ENCODE assay signal across 27 mouse cellular contexts in the genomic region with DNA sequence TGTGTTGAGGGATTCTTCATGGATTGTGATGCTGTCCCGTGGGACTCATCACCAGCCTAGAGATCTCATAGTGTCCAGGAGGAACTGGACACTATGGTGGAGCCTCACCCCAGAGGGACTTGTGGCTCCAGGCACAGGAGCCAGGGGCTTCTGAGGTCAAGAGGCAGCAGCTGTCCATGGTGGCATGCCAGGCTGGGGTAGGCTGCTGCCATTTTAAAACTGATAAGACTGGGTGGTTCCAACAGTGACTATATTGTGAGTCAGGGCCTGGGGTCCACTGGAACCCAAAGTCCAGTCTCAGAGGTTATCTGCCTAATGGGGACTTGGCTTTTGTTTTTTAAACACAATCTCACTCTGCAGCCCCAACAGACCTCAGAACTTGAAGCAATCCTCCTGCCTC. TPM values are rescaled to one million over a fixed set of nuclear protein-coding genes. Genes with fewer than 3 reads are reported as not detected.
A peak's percentile ranks its signal among the peaks of the same experiment; 100 is the strongest.
DNase-seq lines count a peak whose midpoint lies in the region; ATAC-seq and TF ChIP-seq lines count a peak whose summit lies in the region.
"Had no signal": no experiment of that assay in that cellular context is flagged by ENCODE, and none has a peak within 500 bp of the region (broad histone marks: within the 10 kb centered on the region; RNA-seq: fewer than 3 reads in every experiment).

No protein-coding gene starts in this region.

- no peaks in the 10 kb centered on the region for H3K36me3 ChIP-seq in midbrain, embryonic 11.5 days (ENCODE audit: control insufficient read depth, insufficient read depth, low read length)
- H3K36me3 ChIP-seq in midbrain, embryonic 16.5 days (ENCODE audit: control insufficient read depth, insufficient read depth, low read length), result no peaks in the 10 kb centered on the region
- no peaks in the 10 kb centered on the region for H3K36me3 ChIP-seq in C2C12 (ENCODE audit: control insufficient read depth, insufficient read depth)
- H3K36me3 ChIP-seq in kidney, embryonic 16.5 days (ENCODE audit: insufficient read depth, low read length), result no peaks in the 10 kb centered on the region
- H3K36me3 ChIP-seq: embryonic facial prominence, embryonic 10.5 days; embryonic facial prominence, embryonic 12.5 days; forebrain, embryonic 15.5 days had no signal

- H3K27ac ChIP-seq in left cerebral cortex, adult 2 months, result peak overlapping the region; percentile 90
- H3K27ac ChIP-seq in midbrain, embryonic 11.5 days (ENCODE audit: low read depth, low read length), result no peak overlapping the region
- H3K27ac ChIP-seq in midbrain, embryonic 16.5 days (ENCODE audit: low read length), result no peak overlapping the region
- peak overlapping the region; percentile 63; the same call in 1 of the 2 replicates for H3K27ac ChIP-seq in cortical plate, adult 2 months (ENCODE audit: insufficient read depth, low read length)
- H3K27ac ChIP-seq in kidney, embryonic 16.5 days (ENCODE audit: low read length), result no peak overlapping the region
- H3K27ac ChIP-seq: embryonic facial prominence, embryonic 10.5 days; embryonic facial prominence, embryonic 12.5 days; forebrain, embryonic 13.5 days; forebrain, embryonic 15.5 days had no signal

- TF ChIP-seq CTCF in left cerebral cortex, adult 2 months (IDR thresholded peaks at IDR 0.05), result no peak
- no peak for TF ChIP-seq CTCF in C2C12 (IDR thresholded peaks at IDR 0.05; ENCODE audit: control insufficient read depth, insufficient read depth, insufficient read length)
- no peak for TF ChIP-seq CTCF in cortical plate, adult 2 months (IDR thresholded peaks at IDR 0.05; ENCODE audit: extremely low read depth, insufficient read depth, low read length)

- no peak for ATAC-seq in midbrain, embryonic 11.5 days (ENCODE audit: low FRiP score)
- ATAC-seq in midbrain, embryonic 16.5 days, result no peak
- no peak for ATAC-seq in cerebellum, adult (ENCODE audit: insufficient number of reproducible peaks, low FRiP score, low TSS enrichment)
- no peak for ATAC-seq in kidney, embryonic 16.5 days (ENCODE audit: low FRiP score, low TSS enrichment)
- ATAC-seq: activated CD4-positive, CD25-positive, alpha-beta regulatory T cell, adult 4 months; CD4-positive, CD25-positive, alpha-beta regulatory T cell, adult 4 months; forebrain, embryonic 13.5 days; forebrain, embryonic 15.5 days; forebrain, postnatal 0 days; Patski had no signal

- no peaks in the 10 kb centered on the region for H3K9me3 ChIP-seq in midbrain, embryonic 11.5 days (ENCODE audit: control insufficient read depth, low read length)
- H3K9me3 ChIP-seq in midbrain, embryonic 16.5 days (replicated peaks; ENCODE audit: control insufficient read depth, low read length, poor library complexity, severe bottlenecking), result no peaks in the 10 kb centered on the region
- no peaks in the 10 kb centered on the region for H3K9me3 ChIP-seq in kidney, embryonic 16.5 days (ENCODE audit: low read length)
- H3K9me3 ChIP-seq: embryonic facial prominence, embryonic 10.5 days; embryonic facial prominence, embryonic 12.5 days; forebrain, embryonic 13.5 days; forebrain, embryonic 15.5 days; G1E had no signal

- no peak for DNase-seq in left cerebral cortex, adult 2 months (ENCODE audit: extremely low spot score in 1 of 2, low spot score in 2 of 2)
- no peak for DNase-seq in left cerebral cortex, adult 18-20 months (ENCODE audit: low spot score in 2 of 2)
- peak; percentile 81 for DNase-seq in midbrain, embryonic 11.5 days (ENCODE audit: low spot score, missing footprints)
- DNase-seq: adrenal gland, adult 8-10 months; adrenal gland, postnatal 14 days; adrenal gland, postnatal 36 days; cerebellum, adult 11 months; cerebellum, adult 18-20 months; cerebellum, adult 8-10 months; cerebellum, adult 9-11 months; cerebellum, postnatal 14 days; cerebellum, postnatal 36 days; forebrain, postnatal 0 days had no signal

- peaks cover 18% of the 10 kb centered on the region for H3K79me2 ChIP-seq in C2C12 (ENCODE audit: control insufficient read depth, insufficient read depth)

- no peak overlapping the region; the same call in 1 of the 2 replicates for H3K4me3 ChIP-seq in left cerebral cortex, adult 2 months
- no peak overlapping the region for H3K4me3 ChIP-seq in midbrain, embryonic 11.5 days (ENCODE audit: low read depth, low read length)
- no peak overlapping the region for H3K4me3 ChIP-seq in midbrain, embryonic 16.5 days (ENCODE audit: low read depth, low read length)
- H3K4me3 ChIP-seq in C2C12 (ENCODE audit: insufficient read depth, poor library complexity, severe bottlenecking), result no peak overlapping the region
- H3K4me3 ChIP-seq in cortical plate, adult 2 months (ENCODE audit: insufficient read depth, low read length), result no peak overlapping the region
- H3K4me3 ChIP-seq in kidney, embryonic 16.5 days (ENCODE audit: low read length), result no peak overlapping the region
- H3K4me3 ChIP-seq: embryonic facial prominence, embryonic 10.5 days; embryonic facial prominence, embryonic 12.5 days; forebrain, embryonic 13.5 days; forebrain, embryonic 15.5 days had no signal

- H3K4me1 ChIP-seq in midbrain, embryonic 11.5 days (ENCODE audit: control insufficient read depth, insufficient read depth, low read length), result peaks cover 11% of the 10 kb centered on the region
- peaks cover 16% of the 10 kb centered on the region for H3K4me1 ChIP-seq in midbrain, embryonic 16.5 days (ENCODE audit: control insufficient read depth, insufficient read depth, low read length)
- peaks cover 7% of the 10 kb centered on the region for H3K4me1 ChIP-seq in cortical plate, adult 2 months (ENCODE audit: control insufficient read depth, insufficient read depth, low read length)
- H3K4me1 ChIP-seq in kidney, embryonic 16.5 days (ENCODE audit: insufficient read depth, low read length), result peaks cover 24% of the 10 kb centered on the region

- H3K4me2 ChIP-seq in midbrain, embryonic 11.5 days, result no peak overlapping the region
- no peak overlapping the region for H3K4me2 ChIP-seq in midbrain, embryonic 16.5 days (ENCODE audit: low read length)
- H3K4me2 ChIP-seq in kidney, embryonic 16.5 days (replicated peaks; ENCODE audit: low read depth, low read length), result no peak overlapping the region
- H3K4me2 ChIP-seq: embryonic facial prominence, embryonic 12.5 days; forebrain, embryonic 13.5 days; forebrain, embryonic 15.5 days had no signal

- 93% methylated on average over 1 of the region's 1 CpGs for WGBS in midbrain, embryonic 11.5 days
- 74% methylated on average over 1 of the region's 1 CpGs for WGBS in midbrain, embryonic 16.5 days
- WGBS in kidney, embryonic 16.5 days, result 65% methylated on average over 1 of the region's 1 CpGs

- no peak for TF ChIP-seq POLR2A in cortical plate, adult 2 months (IDR thresholded peaks at IDR 0.05; ENCODE audit: extremely low read depth, insufficient read depth, low read length)

- H3K27me3 ChIP-seq in midbrain, embryonic 11.5 days (ENCODE audit: control insufficient read depth, insufficient read depth, low read length), result peaks cover 52% of the 10 kb centered on the region
- peaks cover 32% of the 10 kb centered on the region for H3K27me3 ChIP-seq in midbrain, embryonic 16.5 days (ENCODE audit: control insufficient read depth, insufficient read depth, low read depth, low read length)
- no peaks in the 10 kb centered on the region for H3K27me3 ChIP-seq in C2C12 (ENCODE audit: control insufficient read depth, insufficient read depth, insufficient read length)
- H3K27me3 ChIP-seq in kidney, embryonic 16.5 days (ENCODE audit: insufficient read depth, low read length), result peaks cover 53% of the 10 kb centered on the region
- H3K27me3 ChIP-seq: Patski had no signal

- intact Hi-C loops in left cerebral cortex, adult 2 months (cut with DNase I), result no loop called here

- no peaks in the 10 kb centered on the region for H3K79me3 ChIP-seq in C2C12 (ENCODE audit: low read depth)

- no peak overlapping the region for H3ac ChIP-seq in C2C12 (ENCODE audit: control insufficient read depth, insufficient read length, low read depth)

- H3K9ac ChIP-seq in midbrain, embryonic 11.5 days (ENCODE audit: low read length), result no peak overlapping the region
- H3K9ac ChIP-seq in midbrain, embryonic 16.5 days (ENCODE audit: low read depth, low read length), result no peak overlapping the region
- H3K9ac ChIP-seq in kidney, embryonic 16.5 days (replicated peaks; ENCODE audit: low read length), result no peak overlapping the region
- H3K9ac ChIP-seq: embryonic facial prominence, embryonic 12.5 days; forebrain, embryonic 13.5 days; forebrain, embryonic 15.5 days; forebrain, postnatal 0 days had no signal

RNA-seq across cellular contexts. Expression of a gene that starts 3.0 kb away (rescaled TPM):
- total RNA-seq in left cerebral cortex, adult 2 months (2021), result 100 to 1,000 TPM; 369 to 386 TPM
- 100 to 1,000 TPM; 317 to 334 TPM for total RNA-seq in left cerebral cortex, adult 18-20 months (2021)
- 9.1 and 10.1 TPM in 2 replicates for polyA plus RNA-seq in midbrain, embryonic 11.5 days (2014; fragmentation: Nextera tagmentation; extraction: Ambion mirVana)
- 21.1 and 23.2 TPM in 2 replicates for polyA plus RNA-seq in midbrain, embryonic 16.5 days (2015; fragmentation: Nextera tagmentation; extraction: Ambion mirVana)
- 32.5 TPM for polyA plus RNA-seq in C2C12 (2012; fragmentation: generic; extraction: Trizol)
- 265 and 282 TPM in 2 replicates for polyA plus RNA-seq in cortical plate, adult 2 months (2012; rRNA removed)
- 16.2 and 16.3 TPM in 2 replicates for polyA plus RNA-seq in kidney, embryonic 16.5 days (2015; fragmentation: Nextera tagmentation; extraction: Ambion mirVana)

RNA-seq across cellular contexts. Expression of a gene that starts 6.4 kb away (rescaled TPM):
- under 1 TPM; 0.77 to 0.82 TPM for total RNA-seq in left cerebral cortex, adult 2 months (2021)
- under 1 TPM; 0.63 to 0.77 TPM for total RNA-seq in left cerebral cortex, adult 18-20 months (2021)
- polyA plus RNA-seq in midbrain, embryonic 11.5 days (2014; fragmentation: Nextera tagmentation; extraction: Ambion mirVana), result 0.38 TPM in 1 of 2 replicates, not detected in the other
- polyA plus RNA-seq in midbrain, embryonic 16.5 days (2015; fragmentation: Nextera tagmentation; extraction: Ambion mirVana), result 0.08 and 0.19 TPM in 2 replicates
- polyA plus RNA-seq in C2C12 (2012; fragmentation: generic; extraction: Trizol), result 29.3 TPM
- 1.1 TPM in 2 replicates for polyA plus RNA-seq in cortical plate, adult 2 months (2012; rRNA removed)
- polyA plus RNA-seq in kidney, embryonic 16.5 days (2015; fragmentation: Nextera tagmentation; extraction: Ambion mirVana), result 0.05 and 0.12 TPM in 2 replicates
- total RNA-seq: adrenal gland, postnatal 14 days; adrenal gland, postnatal 36 days had no signal
- polyA plus RNA-seq: embryonic facial prominence, embryonic 10.5 days; embryonic facial prominence, embryonic 12.5 days; forebrain, embryonic 11.5 days; forebrain, postnatal 0 days had no signal

RNA-seq across cellular contexts. Expression of a gene that starts 25.3 kb away (rescaled TPM):
- total RNA-seq in left cerebral cortex, adult 2 months (2021), result 100 to 1,000 TPM; 159 to 160 TPM
- total RNA-seq in left cerebral cortex, adult 18-20 months (2021), result 100 to 1,000 TPM; 150 to 153 TPM
- polyA plus RNA-seq in midbrain, embryonic 11.5 days (2014; fragmentation: Nextera tagmentation; extraction: Ambion mirVana), result 25.4 and 30.2 TPM in 2 replicates
- polyA plus RNA-seq in midbrain, embryonic 16.5 days (2015; fragmentation: Nextera tagmentation; extraction: Ambion mirVana), result 107 and 112 TPM in 2 replicates
- polyA plus RNA-seq in C2C12 (2012; fragmentation: generic; extraction: Trizol), result 71.7 TPM
- 177 and 193 TPM in 2 replicates for polyA plus RNA-seq in cortical plate, adult 2 months (2012; rRNA removed)
- 72.8 and 77.3 TPM in 2 replicates for polyA plus RNA-seq in kidney, embryonic 16.5 days (2015; fragmentation: Nextera tagmentation; extraction: Ambion mirVana)

RNA-seq across cellular contexts. Expression of a gene that starts 37.7 kb away (rescaled TPM):
- 10 to 100 TPM; 19.5 to 20.7 TPM for total RNA-seq in left cerebral cortex, adult 2 months (2021)
- 10 to 100 TPM; 12.0 to 13.3 TPM for total RNA-seq in left cerebral cortex, adult 18-20 months (2021)
- polyA plus RNA-seq in midbrain, embryonic 11.5 days (2014; fragmentation: Nextera tagmentation; extraction: Ambion mirVana), result 7.1 and 8.0 TPM in 2 replicates
- polyA plus RNA-seq in midbrain, embryonic 16.5 days (2015; fragmentation: Nextera tagmentation; extraction: Ambion mirVana), result 6.7 and 8.1 TPM in 2 replicates
- polyA plus RNA-seq in C2C12 (2012; fragmentation: generic; extraction: Trizol), result 4.4 TPM
- 31.4 and 35.1 TPM in 2 replicates for polyA plus RNA-seq in cortical plate, adult 2 months (2012; rRNA removed)
- 6.7 and 7.0 TPM in 2 replicates for polyA plus RNA-seq in kidney, embryonic 16.5 days (2015; fragmentation: Nextera tagmentation; extraction: Ambion mirVana)

RNA-seq across cellular contexts. Expression of a gene that starts 41.1 kb away (rescaled TPM):
- 10 to 100 TPM; 33.3 to 35.7 TPM for total RNA-seq in left cerebral cortex, adult 2 months (2021)
- 10 to 100 TPM; 31.3 to 31.4 TPM for total RNA-seq in left cerebral cortex, adult 18-20 months (2021)
- polyA plus RNA-seq in midbrain, embryonic 11.5 days (2014; fragmentation: Nextera tagmentation; extraction: Ambion mirVana), result 28.3 and 29.6 TPM in 2 replicates
- 34.8 and 35.7 TPM in 2 replicates for polyA plus RNA-seq in midbrain, embryonic 16.5 days (2015; fragmentation: Nextera tagmentation; extraction: Ambion mirVana)
- polyA plus RNA-seq in C2C12 (2012; fragmentation: generic; extraction: Trizol), result 86.8 TPM
- polyA plus RNA-seq in cortical plate, adult 2 months (2012; rRNA removed), result 51.6 and 59.2 TPM in 2 replicates
- 57.0 and 60.4 TPM in 2 replicates for polyA plus RNA-seq in kidney, embryonic 16.5 days (2015; fragmentation: Nextera tagmentation; extraction: Ambion mirVana)

Comparison
In these comparisons a context has a peak if more than half of its experiments do, and no peak if none do; other contexts are left out.
1. H3K27ac ChIP-seq: peak in left cerebral cortex, adult 2 months (single experiment) and cortical plate, adult 2 months (single experiment); none in midbrain, embryonic 11.5 days (single experiment), midbrain, embryonic 16.5 days (single experiment) and kidney, embryonic 16.5 days (single experiment).
2. RNA of a gene that starts 6.4 kb away (polyA plus RNA-seq): 29.3 TPM in C2C12 (single experiment); 1.1 TPM in cortical plate, adult 2 months, 0.38 TPM in midbrain, embryonic 11.5 days, 0.08 to 0.19 TPM in midbrain, embryonic 16.5 days and 0.05 to 0.12 TPM in kidney, embryonic 16.5 days; every median in the first group is over 10 times any median in the second.